Mouse (Mus musculus) cerebellum, adult 2 months (tissue): Measurements from ENCODE around the gene Trim69.

Experiments used
- CTCF ChIP-seq: fragments of 200-500 bp; IDR thresholded peaks from 2 replicates; pipeline ENCODE4 v1.5.1; 2011; ENCODE audit warnings: low read depth, mild to moderate bottlenecking, control low read depth, low read length, moderate library complexity, borderline replicate concordance; ENCODE audit not compliant: insufficient read depth
- POLR2A ChIP-seq: fragments of 200-500 bp; IDR thresholded peaks from 2 replicates; pipeline ENCODE4 v1.6.1; 2011; ENCODE audit warnings: low read length, control low read depth, borderline replicate concordance; ENCODE audit not compliant: insufficient read depth

DNA sequence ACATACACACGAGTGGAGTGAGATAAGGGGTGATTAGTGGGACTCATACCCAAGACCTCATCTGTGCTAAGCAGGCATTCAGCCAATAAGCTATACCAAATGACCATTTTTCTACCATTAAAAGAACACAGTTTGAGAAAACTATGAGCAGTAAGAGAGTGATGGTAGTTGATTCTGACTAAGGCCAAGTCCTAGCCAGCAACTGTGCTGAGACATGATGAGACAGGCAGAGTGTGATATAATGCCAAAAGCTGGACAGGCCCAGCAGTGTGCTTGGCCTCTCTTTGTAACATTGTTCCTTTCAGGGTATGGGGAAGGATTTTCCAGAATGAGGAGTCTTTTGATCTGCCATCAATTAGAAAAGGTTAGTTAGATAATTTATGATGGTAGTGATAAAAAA is 41.0 kb downstream of the Trim69 start:
- TF ChIP-seq POLR2A (no peak), CTCF (no peak)
